Mouse (Mus musculus) thymus, postnatal 25 days (tissue): ENCODE results near the gene Smoc2.

Source experiments
- DNase-seq: peaks from one replicate; pipeline ENCODE4 v3.0.0; 2022

Smoc2 gene

GRCm38 (mm10) chr17:14426481-14426880 is 147.2 kb downstream of the Smoc2 start:
- DNase-seq, result no peak

- no peak for DNase-seq
These were observed 155.4 kb downstream of the Smoc2 start for GRCm38 (mm10) chr17:14434717-14435116.

GRCm38 (mm10) chr17:14445611-14446010 is 166.3 kb downstream of the Smoc2 start:
- DNase-seq, result no peak

- DNase-seq, result no peak
These were observed 168.0 kb downstream of the Smoc2 start for GRCm38 (mm10) chr17:14447275-14447674.
